Mouse (Mus musculus) limb, embryonic 15.5 days (tissue): ENCODE measurements around the gene Add2. TPM values are rescaled to one million over a fixed set of nuclear protein-coding genes. Genes with fewer than 3 reads are reported as not detected.

Source experiments
- ATAC-seq: fragments of 200-750 bp; cut with Nextera tagmentation; 2 replicates; pipeline ENCODE4 v1.8.0; 2017; ENCODE audit warnings: low read depth, moderate TSS enrichment; ENCODE audit not compliant: insufficient number of reproducible peaks, low FRiP score, low TSS enrichment
- H3K27ac ChIP-seq: fragments of 300-500 bp; sonication (generic); 2 replicates; pipeline ENCODE4 v1.5.1; 2015; ENCODE audit warnings: moderate library complexity, mild to moderate bottlenecking, inconsistent platforms
- H3K27me3 ChIP-seq: fragments of 300-500 bp; sonication (generic); 2 replicates; pipeline ENCODE4 v1.6.1; 2015; ENCODE audit warnings: inconsistent platforms
- H3K36me3 ChIP-seq: fragments of 300-500 bp; sonication (generic); 2 replicates; pipeline ENCODE4 v1.6.1; 2015; ENCODE audit warnings: inconsistent platforms
- H3K4me1 ChIP-seq: fragments of 300-500 bp; sonication (generic); 2 replicates; pipeline ENCODE4 v1.6.1; 2015; ENCODE audit warnings: inconsistent platforms
- H3K4me2 ChIP-seq: fragments of 300-500 bp; sonication (generic); 2 replicates; pipeline ENCODE4 v1.6.1; 2015; ENCODE audit warnings: mild to moderate bottlenecking, inconsistent platforms
- H3K4me3 ChIP-seq: fragments of 300-500 bp; sonication (generic); 2 replicates; pipeline ENCODE4 v1.5.1; 2015; ENCODE audit warnings: mild to moderate bottlenecking, inconsistent platforms
- H3K9ac ChIP-seq: fragments of 300-500 bp; sonication (generic); 2 replicates; pipeline ENCODE4 v1.6.1; 2015; ENCODE audit warnings: inconsistent platforms
- H3K9me3 ChIP-seq: fragments of 300-500 bp; sonication (generic); 2 replicates; pipeline ENCODE4 v1.6.1; 2016; ENCODE audit warnings: inconsistent platforms
- WGBS: fragments of 180-500 bp; shearing (Covaris S2); methylation state at CpG from one replicate; pipeline ENCODE4 v1.1.7; 2015; 5-methylcytosine and 5-hydroxymethylcytosine counted together
- polyA plus RNA-seq: library from polyadenylated mRNA; unstranded; fragments of >200 nt; fragmentation: Nextera tagmentation; extraction: Ambion mirVana; gene quantifications from 2 replicates; pipeline ENCODE4 v1.2.1, GENCODE M21; 2015

The Add2 gene
- polyA plus RNA-seq, 1 experiment from 2014 or later, result 2.3 TPM

- Histone ChIP-seq H3K36me3 (no peaks in the 10 kb centered on the region), H3K9me3 (no peaks in the 10 kb centered on the region), H3K27me3 (no peaks in the 10 kb centered on the region), H3K4me2 (no peak overlapping the region), H3K27ac (no peak overlapping the region), H3K4me3 (no peak overlapping the region), H3K9ac (no peak overlapping the region), H3K4me1 (no peaks in the 10 kb centered on the region; the same call in 1 of the 2 replicates)
- ATAC-seq, result no peak
- WGBS, result 44% methylated on average over 7 of the region's 7 CpGs
Measured at GRCm38 (mm10) chr6:86052032-86052459, 23.6 kb downstream of the Add2 start.

- Histone ChIP-seq H3K9me3 (no peaks in the 10 kb centered on the region), H3K36me3 (no peaks in the 10 kb centered on the region), H3K4me2 (no peak overlapping the region), H3K4me1 (no peaks in the 10 kb centered on the region; the same call in 1 of the 2 replicates), H3K4me3 (no peak overlapping the region), H3K27ac (no peak overlapping the region), H3K9ac (no peak overlapping the region), H3K27me3 (no peaks in the 10 kb centered on the region)
- WGBS, result 40% methylated on average over 4 of the region's 4 CpGs
- no peak for ATAC-seq
Measured at GRCm38 (mm10) chr6:86052556-86052955, 24.1 kb downstream of the Add2 start.

- H3K27ac ChIP-seq, result no peak overlapping the region
- no peaks in the 10 kb centered on the region for H3K27me3 ChIP-seq
- 47% methylated on average over 4 of the region's 4 CpGs for WGBS
- no peaks in the 10 kb centered on the region; the same call in 1 of the 2 replicates for H3K4me1 ChIP-seq
- ATAC-seq, result no peak
- H3K4me2 ChIP-seq, result no peak overlapping the region
- no peaks in the 10 kb centered on the region for H3K9me3 ChIP-seq
- H3K9ac ChIP-seq, result no peak overlapping the region
- H3K36me3 ChIP-seq, result no peaks in the 10 kb centered on the region
- H3K4me3 ChIP-seq, result no peak overlapping the region
Measured at GRCm38 (mm10) chr6:86053099-86053498, 24.6 kb downstream of the Add2 start.

GRCm38 (mm10) chr6:86053594-86053993, 25.1 kb downstream of the Add2 start:
- Histone ChIP-seq H3K4me3 (no peak overlapping the region), H3K27me3 (no peaks in the 10 kb centered on the region), H3K9ac (no peak overlapping the region), H3K4me1 (no peaks in the 10 kb centered on the region; the same call in 1 of the 2 replicates), H3K9me3 (no peaks in the 10 kb centered on the region), H3K4me2 (no peak overlapping the region), H3K27ac (no peak overlapping the region), H3K36me3 (no peaks in the 10 kb centered on the region)
- WGBS, result 78% methylated on average over 5 of the region's 5 CpGs
- ATAC-seq, result no peak

GRCm38 (mm10) chr6:86058475-86058874, 30.0 kb downstream of the Add2 start:
- 0% methylated on average over 1 of the region's 1 CpGs for WGBS
- Histone ChIP-seq H3K4me1 (no peaks in the 10 kb centered on the region; the same call in 1 of the 2 replicates), H3K4me3 (no peak overlapping the region), H3K27me3 (no peaks in the 10 kb centered on the region), H3K36me3 (no peaks in the 10 kb centered on the region), H3K9me3 (no peaks in the 10 kb centered on the region), H3K9ac (no peak overlapping the region), H3K27ac (no peak overlapping the region), H3K4me2 (no peak overlapping the region)
- no peak for ATAC-seq

- Histone ChIP-seq H3K27me3 (no peaks in the 10 kb centered on the region), H3K4me1 (no peaks in the 10 kb centered on the region; the same call in 1 of the 2 replicates), H3K27ac (no peak overlapping the region), H3K36me3 (no peaks in the 10 kb centered on the region), H3K9me3 (no peaks in the 10 kb centered on the region), H3K9ac (no peak overlapping the region), H3K4me2 (no peak overlapping the region), H3K4me3 (no peak overlapping the region)
- ATAC-seq, result no peak
- 43% methylated on average over 7 of the region's 7 CpGs for WGBS
Measured at GRCm38 (mm10) chr6:86059151-86059853, 30.8 kb downstream of the Add2 start.

GRCm38 (mm10) chr6:86060170-86060569, 31.7 kb downstream of the Add2 start:
- no peaks in the 10 kb centered on the region for H3K27me3 ChIP-seq
- 92% methylated on average over 3 of the region's 3 CpGs for WGBS
- H3K9me3 ChIP-seq, result no peaks in the 10 kb centered on the region
- H3K36me3 ChIP-seq, result no peaks in the 10 kb centered on the region
- no peak overlapping the region for H3K4me2 ChIP-seq
- no peak overlapping the region for H3K9ac ChIP-seq
- no peak overlapping the region for H3K27ac ChIP-seq
- H3K4me3 ChIP-seq, result no peak overlapping the region
- no peaks in the 10 kb centered on the region for H3K4me1 ChIP-seq
- no peak for ATAC-seq

GRCm38 (mm10) chr6:86062226-86062625, 33.7 kb downstream of the Add2 start:
- no peaks in the 10 kb centered on the region for H3K27me3 ChIP-seq
- ATAC-seq, result no peak

GRCm38 (mm10) chr6:86062684-86063083, 34.2 kb downstream of the Add2 start:
- no peaks in the 10 kb centered on the region for H3K4me1 ChIP-seq
- no peak overlapping the region for H3K4me3 ChIP-seq
- WGBS, result 80% methylated on average over 2 of the region's 2 CpGs
- no peak overlapping the region for H3K4me2 ChIP-seq
- H3K27ac ChIP-seq, result no peak overlapping the region
- ATAC-seq, result no peak
- no peaks in the 10 kb centered on the region for H3K27me3 ChIP-seq
- no peaks in the 10 kb centered on the region for H3K36me3 ChIP-seq
- H3K9me3 ChIP-seq, result no peaks in the 10 kb centered on the region
- no peak overlapping the region for H3K9ac ChIP-seq

More at GRCm38 (mm10) chr6:86062226-86062625, 33.7 kb downstream of the Add2 start:
- Histone ChIP-seq H3K9me3 (no peaks in the 10 kb centered on the region), H3K9ac (no peak overlapping the region), H3K36me3 (no peaks in the 10 kb centered on the region), H3K4me1 (no peaks in the 10 kb centered on the region), H3K4me3 (no peak overlapping the region), H3K27ac (no peak overlapping the region), H3K4me2 (no peak overlapping the region)
- 51% methylated on average over 5 of the region's 5 CpGs for WGBS

GRCm38 (mm10) chr6:86064318-86065016, 36.0 kb downstream of the Add2 start:
- H3K9me3 ChIP-seq, result no peaks in the 10 kb centered on the region
- H3K4me2 ChIP-seq, result no peak overlapping the region
- no peaks in the 10 kb centered on the region for H3K36me3 ChIP-seq
- no peak overlapping the region for H3K27ac ChIP-seq
- no peaks in the 10 kb centered on the region for H3K27me3 ChIP-seq
- ATAC-seq, result no peak
- no peaks in the 10 kb centered on the region for H3K4me1 ChIP-seq
- H3K9ac ChIP-seq, result no peak overlapping the region
- 48% methylated on average over 6 of the region's 6 CpGs for WGBS
- no peak overlapping the region for H3K4me3 ChIP-seq

- H3K27me3 ChIP-seq, result no peaks in the 10 kb centered on the region
- H3K4me3 ChIP-seq, result no peak overlapping the region
- H3K4me2 ChIP-seq, result no peak overlapping the region
- H3K9me3 ChIP-seq, result no peaks in the 10 kb centered on the region
- H3K27ac ChIP-seq, result no peak overlapping the region
- ATAC-seq, result no peak
- WGBS, result 76% methylated on average over 6 of the region's 6 CpGs
- H3K36me3 ChIP-seq, result no peaks in the 10 kb centered on the region
- no peaks in the 10 kb centered on the region for H3K4me1 ChIP-seq
- no peak overlapping the region for H3K9ac ChIP-seq
Measured at GRCm38 (mm10) chr6:86066727-86067126, 38.2 kb downstream of the Add2 start.

GRCm38 (mm10) chr6:86067145-86067544, 38.7 kb downstream of the Add2 start:
- no peaks in the 10 kb centered on the region for H3K4me1 ChIP-seq
- no peak overlapping the region for H3K27ac ChIP-seq
- no peak overlapping the region for H3K4me2 ChIP-seq
- no peaks in the 10 kb centered on the region for H3K9me3 ChIP-seq
- H3K36me3 ChIP-seq, result no peaks in the 10 kb centered on the region
- 51% methylated on average over 5 of the region's 5 CpGs for whole genome bisulfite sequencing
- no peaks in the 10 kb centered on the region for H3K27me3 ChIP-seq
- H3K9ac ChIP-seq, result no peak overlapping the region
- ATAC-seq, result no peak
- H3K4me3 ChIP-seq, result no peak overlapping the region
